Mouse (Mus musculus) cerebellum, postnatal 36 days (tissue): ENCODE measurements at regions not wholly inside any gene's neighbourhood (a gene's known extent, or its start where the extent isn't known, plus 50 kb on each side); places are given as distances from the start of the nearest gene placed in this dataset.

Source experiments
- DNase-seq, 2 experiments: peaks; one replicate each; pipeline ENCODE4 v3.0.0; 2021 to 2022; ENCODE audit warnings: mixed read lengths in 2 of 2

DNA sequence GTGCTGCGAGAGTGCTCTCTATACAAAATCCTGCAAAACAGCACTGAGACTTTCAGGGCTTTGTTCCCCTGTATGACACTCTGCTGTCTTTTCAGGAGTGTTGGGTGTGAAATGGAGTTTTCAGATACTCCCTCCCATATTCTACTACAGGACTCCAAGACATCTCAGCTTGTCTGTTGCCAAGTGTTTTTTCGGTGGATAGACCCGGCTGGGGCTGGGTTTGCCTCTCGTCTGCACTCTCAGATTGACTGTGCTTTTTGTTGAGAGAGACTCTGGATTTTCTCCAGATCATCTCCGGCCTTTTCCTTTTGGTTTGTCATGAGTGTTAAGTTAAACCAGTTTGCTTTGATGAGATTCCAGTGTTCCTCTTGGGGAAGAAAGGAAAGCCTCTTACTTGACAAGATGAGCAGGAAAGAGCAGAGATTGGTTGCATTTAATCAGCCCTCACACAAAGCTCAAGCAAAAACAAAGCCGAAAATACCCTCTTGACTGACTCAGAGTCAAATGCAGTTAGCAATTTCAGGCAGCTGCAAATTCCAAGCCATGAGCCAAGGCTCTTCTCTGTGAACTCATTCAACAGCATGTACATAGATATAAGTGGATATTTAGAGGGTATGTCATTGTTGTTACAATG is 219.3 kb upstream of the Veph1 start:
- DNase-seq: no peak

GRCm38 (mm10) chr3:66514587-66514986 is 217.9 kb upstream of the Veph1 start:
- no peak for DNase-seq

- no peak for DNase-seq
These were observed 215.8 kb upstream of the Veph1 start for GRCm38 (mm10) chr3:66512408-66512807.

DNA sequence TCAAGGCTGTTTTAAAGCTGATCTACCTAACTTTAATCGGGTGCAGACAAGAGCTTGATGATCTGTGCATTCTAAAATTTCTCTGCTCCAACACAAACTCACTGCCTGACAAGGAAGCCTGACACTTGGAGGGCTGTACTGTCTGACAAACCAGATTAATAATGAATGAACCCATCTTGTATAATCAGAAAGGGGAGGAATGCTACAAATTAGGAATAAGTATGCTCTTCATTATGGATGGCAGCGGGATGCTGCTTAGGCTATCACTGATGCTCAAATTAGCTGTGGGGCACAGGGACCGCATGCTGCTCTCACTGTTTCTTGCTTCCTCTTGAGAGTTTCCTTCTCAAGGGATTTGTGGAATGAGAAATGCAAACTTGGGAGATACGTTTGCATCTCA is 213.8 kb upstream of the Veph1 start:
- DNase-seq: no peak

DNA sequence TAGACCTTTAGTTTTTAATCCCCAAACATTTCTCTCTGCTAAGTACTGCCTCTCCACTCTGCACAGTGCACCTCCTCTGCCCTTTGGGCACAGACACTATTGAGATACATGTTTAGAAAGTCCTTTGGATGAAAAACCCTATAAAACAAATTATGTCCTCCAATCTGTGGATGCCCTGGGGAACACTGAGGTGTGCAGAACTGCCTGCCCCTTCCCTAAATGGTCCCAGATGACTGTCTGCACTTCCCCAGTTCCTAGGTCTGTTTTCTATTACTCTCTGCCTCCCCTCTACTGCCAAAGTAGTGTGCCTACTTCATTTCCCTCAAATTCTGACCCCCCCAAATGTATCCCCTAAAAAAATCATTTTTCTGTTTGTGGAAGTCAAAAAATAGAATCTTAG is 209.5 kb upstream of the Veph1 start:
- DNase-seq: no peak

GRCm38 (mm10) chr3:66505476-66506076 is 208.9 kb upstream of the Veph1 start:
- DNase-seq: peak; percentile 3 to 24

DNA sequence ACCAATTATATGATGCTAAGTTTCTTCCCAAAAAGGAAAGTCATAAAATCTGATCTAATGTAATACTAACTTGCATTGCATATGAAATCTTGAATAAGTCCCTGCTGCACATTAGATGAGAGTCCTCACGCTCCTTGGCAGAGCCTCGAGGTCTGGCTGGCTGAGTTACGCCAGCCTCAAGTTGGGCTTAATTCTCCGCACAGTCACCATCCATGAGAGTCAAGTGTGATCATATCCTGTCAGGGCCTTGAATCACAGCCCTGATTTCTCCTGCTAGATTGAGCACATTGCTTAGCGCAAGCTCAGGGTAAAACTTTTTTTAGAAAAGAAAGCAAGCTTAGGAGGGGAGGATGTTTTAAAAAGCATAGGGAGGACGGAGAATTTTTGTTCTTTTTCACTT is 208.1 kb upstream of the Veph1 start:
- no peak for DNase-seq

DNA sequence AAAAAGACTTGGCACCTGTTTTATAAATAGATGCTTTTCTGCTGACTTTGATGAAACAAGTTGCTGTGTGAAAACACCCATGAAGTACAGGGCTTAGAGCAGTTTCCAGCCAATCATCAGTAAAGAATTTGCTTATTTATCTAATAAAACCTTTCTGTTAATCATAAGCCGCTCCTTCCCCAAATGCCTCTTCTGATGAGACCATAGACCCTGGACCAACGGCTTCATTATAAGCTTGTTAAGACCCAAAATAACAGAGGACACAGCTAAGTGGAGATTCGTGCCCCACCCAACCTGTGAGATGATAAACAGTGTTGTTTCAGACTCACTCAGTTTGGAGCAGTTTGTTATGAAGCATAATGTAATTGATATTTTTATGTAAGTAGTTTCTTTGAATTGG is 207.0 kb upstream of the Veph1 start:
- no peak for DNase-seq

- DNase-seq: no peak
These were observed 205.2 kb upstream of the Veph1 start for GRCm38 (mm10) chr3:66501865-66502264.

DNA sequence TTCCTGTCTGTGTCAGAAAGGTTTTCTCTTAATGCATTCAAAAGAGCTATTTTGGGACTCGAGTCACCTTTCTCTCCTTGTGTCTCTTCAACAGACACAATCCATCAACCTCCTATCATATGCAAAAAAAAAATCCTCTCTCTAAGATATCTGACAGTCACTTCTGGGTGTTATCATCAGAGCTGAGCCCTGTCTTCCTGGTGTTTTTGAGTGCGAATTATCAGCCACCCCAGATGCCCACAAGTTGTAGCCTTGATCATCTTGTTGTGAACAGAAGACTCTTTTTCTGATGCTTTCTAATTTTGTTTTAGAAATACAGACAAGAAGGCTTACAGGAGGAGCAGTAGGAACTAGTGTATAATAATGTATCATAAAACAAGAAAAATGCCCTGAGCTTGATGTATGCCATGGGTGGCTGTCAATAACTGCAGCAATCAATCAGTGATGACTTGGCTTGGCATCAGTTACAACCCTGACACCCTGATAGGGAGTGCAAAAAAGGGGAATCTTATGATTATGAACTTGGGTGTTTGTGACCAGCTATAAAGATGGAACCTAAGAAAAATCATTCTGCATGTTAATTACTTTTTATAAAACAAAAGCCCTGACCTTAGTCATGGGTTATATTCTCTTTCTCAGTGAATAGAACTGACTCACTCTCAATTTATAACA is 197.9 kb upstream of the Veph1 start:
- no peak for DNase-seq

DNA sequence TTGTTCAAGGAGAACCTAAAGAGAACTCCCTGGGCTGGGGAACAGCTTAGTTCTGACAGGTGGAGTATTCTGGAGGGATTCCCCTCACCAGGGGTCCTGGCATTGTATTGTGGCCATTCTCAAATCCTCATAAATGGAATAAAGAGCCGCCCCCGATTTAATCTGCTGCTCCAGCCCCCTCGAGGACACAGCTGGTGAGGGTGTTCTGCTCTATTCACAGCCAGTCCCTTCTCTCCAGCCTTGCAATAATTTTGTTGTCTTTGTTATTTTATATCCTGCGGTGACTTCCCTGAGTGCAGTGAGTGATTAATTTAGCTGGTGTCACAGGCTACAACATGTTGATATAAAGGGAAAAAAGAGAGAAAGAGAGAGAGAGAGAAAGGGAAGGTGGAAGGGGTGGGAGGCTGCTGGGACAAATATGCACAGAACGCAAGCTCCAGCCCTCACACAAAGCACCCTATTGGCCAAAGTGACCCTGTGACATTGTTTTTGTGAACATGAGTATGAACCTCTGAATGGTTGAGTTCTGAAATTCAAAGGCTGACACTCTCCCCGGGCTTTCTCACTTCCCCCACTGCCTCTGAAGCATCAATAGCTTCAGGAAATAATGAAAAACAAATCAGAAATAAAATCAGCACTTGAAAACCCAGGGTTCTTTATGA is 194.2 kb upstream of the Veph1 start:
- DNase-seq: no peak

- DNase-seq: no peak
These were observed 192.1 kb upstream of the Veph1 start for GRCm38 (mm10) chr3:66488724-66489123.

GRCm38 (mm10) chr3:66486658-66487057 is 190.0 kb upstream of the Veph1 start:
- no peak for DNase-seq

- DNase-seq: no peak
These were observed 189.5 kb upstream of the Veph1 start for GRCm38 (mm10) chr3:66486184-66486583.

DNA sequence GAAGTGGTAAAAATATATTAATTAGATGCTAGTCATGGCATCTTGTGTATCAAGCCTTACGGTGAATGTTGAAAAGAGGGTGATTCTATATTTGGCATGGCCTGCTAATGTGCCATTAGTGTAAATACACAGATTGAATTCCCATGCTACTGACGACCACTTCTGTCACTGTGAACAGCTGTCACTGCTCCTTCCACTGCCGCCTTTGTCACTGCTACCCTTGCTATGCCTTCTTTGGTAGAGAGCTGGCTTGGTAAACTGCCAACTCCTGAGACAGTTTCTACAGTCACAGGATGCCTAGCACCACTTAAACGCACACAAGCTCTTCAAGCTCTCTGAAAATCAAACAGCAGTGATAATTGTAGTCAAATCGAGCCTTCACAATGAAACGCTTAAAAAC is 184.1 kb upstream of the Veph1 start:
- DNase-seq: no peak

- DNase-seq: no peak
These were observed 182.6 kb upstream of the Veph1 start for GRCm38 (mm10) chr3:66479266-66479665.

DNA sequence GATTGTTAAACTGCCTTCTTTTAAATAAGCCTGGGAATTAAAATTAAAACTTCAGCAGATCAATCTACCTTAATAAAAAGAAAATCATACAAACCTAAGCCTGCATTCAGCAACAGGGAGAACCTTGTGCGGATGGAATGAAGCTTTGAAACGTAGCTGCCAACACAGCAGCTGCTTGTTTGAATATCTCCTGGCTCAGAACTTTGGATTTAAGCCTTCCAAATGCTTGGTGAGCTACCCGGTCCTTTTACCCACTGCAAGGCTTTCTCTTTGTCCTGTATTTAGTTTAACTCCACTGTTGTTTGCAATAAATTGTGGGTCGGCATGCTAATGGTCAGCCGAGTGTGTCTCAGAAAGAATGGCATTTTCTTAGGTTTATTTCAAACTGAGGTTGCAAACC is 169.7 kb upstream of the Veph1 start:
- DNase-seq: no peak

- no peak for DNase-seq
These were observed 168.7 kb upstream of the Veph1 start for GRCm38 (mm10) chr3:66465371-66465770.

GRCm38 (mm10) chr3:66462341-66462740 is 165.7 kb upstream of the Veph1 start:
- DNase-seq: no peak

DNA sequence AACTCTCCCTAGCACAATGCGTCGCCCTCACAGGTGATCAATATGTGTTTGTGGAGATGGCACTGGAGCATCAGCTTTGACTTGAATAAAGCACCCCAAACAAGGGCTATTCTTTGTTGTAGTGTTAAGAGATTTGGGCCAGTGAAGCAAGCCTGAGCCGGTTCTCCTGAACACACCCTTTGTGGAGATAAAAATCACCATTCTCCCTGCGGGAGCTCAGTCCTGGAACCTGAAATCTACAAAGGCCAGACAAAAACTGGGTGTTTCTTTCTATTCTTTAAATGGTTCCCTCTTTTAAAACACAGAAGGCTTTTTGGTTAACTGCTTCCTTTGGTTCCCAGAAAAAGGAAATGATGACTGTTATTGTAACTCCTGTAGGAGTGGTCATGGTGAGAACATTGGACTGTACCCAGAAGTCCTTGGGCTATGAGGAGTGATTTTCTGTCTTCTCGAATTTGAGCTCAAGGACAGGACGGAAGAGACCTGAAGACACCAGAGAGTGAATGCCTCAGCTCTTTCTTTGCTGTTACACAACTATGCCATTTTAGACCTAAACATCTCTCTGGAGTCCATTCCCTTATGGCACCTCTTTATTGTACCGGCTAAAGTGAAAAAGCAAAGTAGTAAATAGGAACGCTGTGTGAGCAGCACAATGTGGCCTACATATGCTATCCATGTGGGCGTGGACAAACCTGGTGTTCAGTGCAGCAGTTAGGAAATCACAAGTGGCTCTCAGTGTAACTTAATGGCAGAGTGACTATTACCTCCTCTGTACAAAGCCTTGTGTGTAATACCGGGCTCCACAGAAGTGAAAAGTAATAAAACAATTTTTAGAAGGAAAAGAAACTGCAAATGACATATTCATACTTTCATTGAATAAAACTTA is 149.9 kb upstream of the Veph1 start:
- DNase-seq: no peak

- no peak for DNase-seq
These were observed 136.6 kb upstream of the Veph1 start for GRCm38 (mm10) chr3:66433216-66433615.

GRCm38 (mm10) chr3:66430187-66430586 is 133.6 kb upstream of the Veph1 start:
- no peak for DNase-seq
